Mouse (Mus musculus) embryonic facial prominence, embryonic 14.5 days (tissue): ENCODE data around the gene Cald1. TPM values are rescaled to one million over a fixed set of nuclear protein-coding genes. Genes with fewer than 3 reads are reported as not detected.

ENCODE experiments used
- ATAC-seq: fragments of 200-750 bp; cut with Nextera tagmentation; 2 replicates; pipeline ENCODE4 v1.8.0; 2017; ENCODE audit warnings: low read depth, moderate number of reproducible peaks, moderate TSS enrichment
- DNase-seq: peaks from one replicate; pipeline ENCODE4 v3.0.0-alpha.2; 2015; ENCODE audit warnings: low spot score
- H3K27ac ChIP-seq: fragments of 300-500 bp; sonication (generic); replicated peaks from 2 replicates; pipeline ENCODE4 v1.5.1; 2014; ENCODE audit warnings: low read depth, mild to moderate bottlenecking, low read length, moderate library complexity
- H3K27me3 ChIP-seq: fragments of 300-500 bp; sonication (generic); replicated peaks from 2 replicates; pipeline ENCODE4 v1.6.1; 2014; ENCODE audit warnings: low read length; ENCODE audit not compliant: control insufficient read depth, insufficient read depth
- H3K36me3 ChIP-seq: fragments of 300-500 bp; sonication (generic); 2 replicates; pipeline ENCODE4 v1.6.1; 2014; ENCODE audit warnings: low read length, mixed read lengths; ENCODE audit not compliant: control insufficient read depth, insufficient read depth
- H3K4me1 ChIP-seq: fragments of 300-500 bp; sonication (generic); 2 replicates; pipeline ENCODE4 v1.6.1; 2014; ENCODE audit warnings: antibody characterized with exemption, low read length; ENCODE audit not compliant: control insufficient read depth, insufficient read depth
- H3K4me2 ChIP-seq: fragments of 300-500 bp; sonication (generic); 2 replicates; pipeline ENCODE4 v1.6.1; 2014; ENCODE audit warnings: low read depth, mild to moderate bottlenecking, low read length, moderate library complexity, mixed read lengths
- H3K4me3 ChIP-seq: fragments of 300-500 bp; sonication (generic); 2 replicates; pipeline ENCODE4 v1.5.1; 2014; ENCODE audit warnings: low read depth, mild to moderate bottlenecking, low read length
- H3K9ac ChIP-seq: fragments of 300-500 bp; sonication (generic); 2 replicates; pipeline ENCODE4 v1.6.1; 2014; ENCODE audit warnings: low read depth, mild to moderate bottlenecking, low read length, moderate library complexity, mixed read lengths
- H3K9me3 ChIP-seq: fragments of 300-500 bp; sonication (generic); 2 replicates; pipeline ENCODE4 v1.6.1; 2016; ENCODE audit warnings: low read length; ENCODE audit not compliant: control insufficient read depth
- WGBS: fragments of 180-500 bp; shearing (Covaris S2); extraction: QIAGEN DNeasy Blood & Tissue Kit; methylation state at CpG from one replicate; pipeline ENCODE4 v1.1.7; 2014; 5-methylcytosine and 5-hydroxymethylcytosine counted together
- polyA plus RNA-seq: library from polyadenylated mRNA; unstranded; fragments of >200 nt; fragmentation: Nextera tagmentation; extraction: Ambion mirVana; gene quantifications from 2 replicates; pipeline ENCODE4 v1.2.1, GENCODE M21; 2014

Gene Cald1
- polyA plus RNA-seq, 1 experiment from 2014 or later: 227 TPM

DNA sequence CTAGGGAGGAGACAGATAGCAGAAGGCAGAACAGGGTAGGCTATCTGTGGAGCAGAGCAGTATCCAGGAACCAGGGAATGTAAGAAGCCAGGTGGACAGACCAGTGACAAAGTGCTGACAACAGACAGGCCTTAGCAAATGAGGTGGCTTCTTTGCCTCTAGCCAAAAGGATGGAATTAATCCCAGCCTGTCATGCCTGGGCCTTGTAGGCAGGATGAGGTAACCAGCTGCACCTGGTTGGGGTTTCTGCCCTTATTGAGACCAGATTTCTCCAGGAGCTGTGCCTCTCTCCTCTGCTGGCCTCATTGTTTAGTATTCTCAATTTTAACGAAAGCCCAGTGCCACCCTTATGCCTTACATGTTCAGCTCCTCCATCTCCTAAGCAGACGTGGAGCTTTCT, 3.8 kb downstream of the Cald1 start:
- Histone ChIP-seq H3K4me3 (no peak overlapping the region), H3K36me3 (no peaks in the 10 kb centered on the region), H3K27ac (no peak overlapping the region; the same call in 1 of the 2 replicates), H3K9me3 (no peaks in the 10 kb centered on the region), H3K9ac (no peak overlapping the region; the same call in 1 of the 2 replicates), H3K4me1 (peaks cover 48% of the 10 kb centered on the region), H3K4me2 (peak overlapping the region; percentile 34), H3K27me3 (no peaks in the 10 kb centered on the region)
- WGBS: 33% methylated on average over 2 of the region's 2 CpGs
- peak; percentile 47 for DNase-seq
- no peak for ATAC-seq

GRCm38 (mm10) chr6:34606407-34606806, 8.1 kb downstream of the Cald1 start:
- no peaks in the 10 kb centered on the region for H3K9me3 ChIP-seq
- H3K36me3 ChIP-seq: no peaks in the 10 kb centered on the region
- H3K4me3 ChIP-seq: no peak overlapping the region
- peak; percentile 75 for DNase-seq
- H3K27me3 ChIP-seq: no peaks in the 10 kb centered on the region
- WGBS: 29% methylated on average over 4 of the region's 4 CpGs
- no peak overlapping the region for H3K9ac ChIP-seq
- no peak overlapping the region for H3K4me2 ChIP-seq
- H3K27ac ChIP-seq: peak overlapping the region; percentile 74
- peaks cover 58% of the 10 kb centered on the region for H3K4me1 ChIP-seq
- no peak for ATAC-seq

- WGBS: 76% methylated on average over 3 of the region's 3 CpGs
- Histone ChIP-seq H3K4me3 (no peak overlapping the region), H3K36me3 (no peaks in the 10 kb centered on the region), H3K9ac (no peak overlapping the region), H3K27me3 (no peaks in the 10 kb centered on the region), H3K27ac (no peak overlapping the region), H3K4me2 (no peak overlapping the region), H3K4me1 (peaks cover 61% of the 10 kb centered on the region), H3K9me3 (no peaks in the 10 kb centered on the region)
- ATAC-seq: 0 out of 2 replicates have a peak, but pooled peaks have one; percentile 28
- peak; percentile 65 for DNase-seq
These were observed 10.3 kb downstream of the Cald1 start for GRCm38 (mm10) chr6:34608603-34609002.

- no peaks in the 10 kb centered on the region for H3K27me3 ChIP-seq
- WGBS: 22% methylated on average over 24 of the region's 24 CpGs
- no peaks in the 10 kb centered on the region for H3K9me3 ChIP-seq
- no peaks in the 10 kb centered on the region for H3K36me3 ChIP-seq
- H3K9ac ChIP-seq: peak overlapping the region; percentile 44
- peak; percentile 62 for DNase-seq
- H3K4me2 ChIP-seq: peak overlapping the region; percentile 46
- no peak overlapping the region for H3K4me3 ChIP-seq
- H3K27ac ChIP-seq: peak overlapping the region; percentile 86
- ATAC-seq: peak; percentile 72
- H3K4me1 ChIP-seq: peaks cover 57% of the 10 kb centered on the region
These were observed 11.9 kb downstream of the Cald1 start for GRCm38 (mm10) chr6:34609892-34610829.

DNA sequence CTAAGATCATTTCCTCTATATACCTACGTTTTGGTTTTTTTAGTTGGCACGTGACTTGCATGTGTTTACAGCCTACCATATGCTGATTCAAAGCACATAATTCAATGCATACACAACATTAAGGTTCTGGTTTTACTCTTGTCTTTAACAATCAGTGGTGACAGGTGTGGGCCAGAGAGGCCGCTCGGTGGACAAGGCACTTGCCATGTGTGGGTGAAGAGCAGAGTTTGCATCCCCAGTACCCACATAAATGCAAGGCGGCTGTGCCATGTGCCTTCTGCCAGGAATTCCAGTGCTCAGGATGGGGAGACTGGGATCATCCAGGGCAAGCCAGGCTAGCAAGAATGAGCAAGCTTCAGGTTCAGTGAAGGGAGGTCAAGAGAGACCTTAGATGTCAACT, 14.8 kb downstream of the Cald1 start:
- peaks cover 47% of the 10 kb centered on the region for H3K4me1 ChIP-seq
- H3K4me3 ChIP-seq: no peak overlapping the region
- H3K4me2 ChIP-seq: no peak overlapping the region
- H3K9me3 ChIP-seq: no peaks in the 10 kb centered on the region
- H3K27me3 ChIP-seq: no peaks in the 10 kb centered on the region
- no peaks in the 10 kb centered on the region for H3K36me3 ChIP-seq
- no peak overlapping the region for H3K9ac ChIP-seq
- 0 out of 2 replicates have a peak overlapping the region, but pooled peaks have one; percentile 18 for H3K27ac ChIP-seq
- DNase-seq (no peak), ATAC-seq (no peak)
- 63% methylated on average over 5 of the region's 5 CpGs for WGBS

DNA sequence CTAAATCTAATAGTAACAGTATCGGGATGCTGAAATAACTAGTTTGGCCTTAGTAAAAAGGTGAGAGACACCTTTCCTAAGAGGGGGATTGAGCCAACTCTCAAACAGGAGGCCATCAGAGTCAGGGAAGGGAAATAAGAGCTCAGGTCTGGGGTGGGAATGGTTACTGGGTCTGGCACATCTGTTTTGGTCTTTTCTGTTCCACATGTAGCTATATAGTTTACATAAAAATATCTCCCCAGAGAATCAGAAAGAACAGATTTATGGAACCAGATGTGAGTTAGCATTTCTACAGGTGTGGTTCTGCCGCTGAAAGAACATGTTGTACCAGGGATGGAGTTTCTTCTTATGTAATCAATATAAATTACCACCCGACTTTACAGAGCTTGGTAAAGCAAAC, 17.1 kb downstream of the Cald1 start:
- no peaks in the 10 kb centered on the region for H3K9me3 ChIP-seq
- ATAC-seq (no peak), DNase-seq (no peak)
- no peak overlapping the region for H3K27ac ChIP-seq
- no peaks in the 10 kb centered on the region for H3K36me3 ChIP-seq
- WGBS: 52% methylated on average over 3 of the region's 3 CpGs
- H3K27me3 ChIP-seq: no peaks in the 10 kb centered on the region
- H3K4me2 ChIP-seq: no peak overlapping the region
- H3K4me3 ChIP-seq: no peak overlapping the region
- H3K9ac ChIP-seq: no peak overlapping the region
- H3K4me1 ChIP-seq: peaks cover 32% of the 10 kb centered on the region

GRCm38 (mm10) chr6:34619494-34619893, 21.2 kb downstream of the Cald1 start:
- no peaks in the 10 kb centered on the region for H3K9me3 ChIP-seq
- no peak overlapping the region for H3K9ac ChIP-seq
- H3K4me1 ChIP-seq: peaks cover 19% of the 10 kb centered on the region
- DNase-seq (no peak), ATAC-seq (no peak)
- no peak overlapping the region for H3K27ac ChIP-seq
- no peak overlapping the region for H3K4me3 ChIP-seq
- no peaks in the 10 kb centered on the region for H3K27me3 ChIP-seq
- 89% methylated on average over 2 of the region's 2 CpGs for WGBS
- no peaks in the 10 kb centered on the region for H3K36me3 ChIP-seq
- no peak overlapping the region for H3K4me2 ChIP-seq

- H3K27me3 ChIP-seq: no peaks in the 10 kb centered on the region
- no peak overlapping the region for H3K4me3 ChIP-seq
- no peak for DNase-seq
- H3K4me2 ChIP-seq: no peak overlapping the region
- no peak for ATAC-seq
- H3K36me3 ChIP-seq: no peaks in the 10 kb centered on the region
- peaks cover 19% of the 10 kb centered on the region for H3K4me1 ChIP-seq
- no peak overlapping the region for H3K9ac ChIP-seq
- H3K27ac ChIP-seq: 0 out of 2 replicates have a peak overlapping the region, but pooled peaks have one; percentile 29
- WGBS: 50% methylated on average over 1 of the region's 1 CpGs
- no peaks in the 10 kb centered on the region for H3K9me3 ChIP-seq
These were observed 21.9 kb downstream of the Cald1 start for GRCm38 (mm10) chr6:34620242-34620641.
